Mouse (Mus musculus): ENCODE data around the gene Pou6f2. TPM values are rescaled to one million over a fixed set of nuclear protein-coding genes. Genes with fewer than 3 reads are reported as not detected.

The Pou6f2 gene
- polyA plus RNA-seq, 1 experiment from 2014 or later: 0.22 TPM

- no peak for ATAC-seq (ENCODE audit: low read depth)
- WGBS: 46% methylated on average over 6 of the region's 6 CpGs
Observed at GRCm38 (mm10) chr13:18323980-18324678, 73.4 kb downstream of the Pou6f2 start.

GRCm38 (mm10) chr13:18323407-18323806 lies 74.1 kb downstream of the Pou6f2 start:
- H3K4me3 ChIP-seq (ENCODE audit: low read depth, low read length): no peak overlapping the region
- 76% methylated on average over 8 of the region's 8 CpGs for WGBS
- DNase-seq (ENCODE audit: low spot score) (no peak), ATAC-seq (ENCODE audit: low read depth) (no peak)
- H3K36me3 ChIP-seq (ENCODE audit: control insufficient read depth, insufficient read depth, low read length): no peaks in the 10 kb centered on the region
- H3K4me2 ChIP-seq (ENCODE audit: low read depth, low read length): no peak overlapping the region
- H3K4me1 ChIP-seq (ENCODE audit: control insufficient read depth, insufficient read depth, low read length): no peaks in the 10 kb centered on the region
- H3K27ac ChIP-seq (replicated peaks; ENCODE audit: low read depth, low read length): no peak overlapping the region
- no peaks in the 10 kb centered on the region for H3K27me3 ChIP-seq (replicated peaks; ENCODE audit: control insufficient read depth, insufficient read depth, low read length)
- no peaks in the 10 kb centered on the region for H3K9me3 ChIP-seq (ENCODE audit: control insufficient read depth, low read length)
- H3K9ac ChIP-seq (ENCODE audit: low read depth, low read length): no peak overlapping the region

More at GRCm38 (mm10) chr13:18323980-18324678, 73.4 kb downstream of the Pou6f2 start:
- Histone ChIP-seq H3K27me3 (replicated peaks; ENCODE audit: control insufficient read depth, insufficient read depth, low read length) (no peaks in the 10 kb centered on the region), H3K27ac (replicated peaks; ENCODE audit: low read depth, low read length) (no peak overlapping the region), H3K9ac (ENCODE audit: low read depth, low read length) (no peak overlapping the region), H3K4me1 (ENCODE audit: control insufficient read depth, insufficient read depth, low read length) (no peaks in the 10 kb centered on the region), H3K36me3 (ENCODE audit: control insufficient read depth, insufficient read depth, low read length) (no peaks in the 10 kb centered on the region), H3K4me3 (ENCODE audit: low read depth, low read length) (no peak overlapping the region), H3K9me3 (ENCODE audit: control insufficient read depth, low read length) (no peaks in the 10 kb centered on the region), H3K4me2 (ENCODE audit: low read depth, low read length) (no peak overlapping the region)
- no peak for DNase-seq (ENCODE audit: low spot score)

GRCm38 (mm10) chr13:18312613-18313012 lies 84.9 kb downstream of the Pou6f2 start:
- 66% methylated on average over 8 of the region's 8 CpGs for WGBS
- ATAC-seq (ENCODE audit: low read depth): no peak
- Histone ChIP-seq H3K4me2 (ENCODE audit: low read depth, low read length) (no peak overlapping the region), H3K4me3 (ENCODE audit: low read depth, low read length) (no peak overlapping the region), H3K27me3 (replicated peaks; ENCODE audit: control insufficient read depth, insufficient read depth, low read length) (no peaks in the 10 kb centered on the region), H3K27ac (replicated peaks; ENCODE audit: low read depth, low read length) (no peak overlapping the region), H3K9me3 (ENCODE audit: control insufficient read depth, low read length) (no peaks in the 10 kb centered on the region), H3K36me3 (ENCODE audit: control insufficient read depth, insufficient read depth, low read length) (no peaks in the 10 kb centered on the region), H3K9ac (ENCODE audit: low read depth, low read length) (no peak overlapping the region), H3K4me1 (ENCODE audit: control insufficient read depth, insufficient read depth, low read length) (peaks cover 10% of the 10 kb centered on the region; the same call in 1 of the 2 replicates)
- DNase-seq (ENCODE audit: low spot score): no peak

GRCm38 (mm10) chr13:18309024-18309423 lies 88.5 kb downstream of the Pou6f2 start:
- ATAC-seq (ENCODE audit: low read depth) (no peak; the same call in 1 of the 2 replicates), DNase-seq (ENCODE audit: low spot score) (no peak)
- H3K27ac ChIP-seq (replicated peaks; ENCODE audit: low read depth, low read length): no peak overlapping the region
- H3K4me2 ChIP-seq (ENCODE audit: low read depth, low read length): no peak overlapping the region
- no peak overlapping the region for H3K4me3 ChIP-seq (ENCODE audit: low read depth, low read length)
- no peaks in the 10 kb centered on the region for H3K36me3 ChIP-seq (ENCODE audit: control insufficient read depth, insufficient read depth, low read length)
- H3K27me3 ChIP-seq (replicated peaks; ENCODE audit: control insufficient read depth, insufficient read depth, low read length): no peaks in the 10 kb centered on the region
- WGBS: 62% methylated on average over 7 of the region's 7 CpGs
- H3K9ac ChIP-seq (ENCODE audit: low read depth, low read length): no peak overlapping the region
- peaks cover 10% of the 10 kb centered on the region; the same call in 1 of the 2 replicates for H3K4me1 ChIP-seq (ENCODE audit: control insufficient read depth, insufficient read depth, low read length)
- no peaks in the 10 kb centered on the region for H3K9me3 ChIP-seq (ENCODE audit: control insufficient read depth, low read length)

- 84% methylated on average over 7 of the region's 7 CpGs for WGBS
Observed at GRCm38 (mm10) chr13:18306506-18307145, 90.9 kb downstream of the Pou6f2 start.

GRCm38 (mm10) chr13:18299966-18300365 lies 97.5 kb downstream of the Pou6f2 start:
- 91% methylated on average over 1 of the region's 1 CpGs for WGBS
- Histone ChIP-seq H3K4me1 (ENCODE audit: control insufficient read depth, insufficient read depth, low read length) (no peaks in the 10 kb centered on the region), H3K9me3 (ENCODE audit: control insufficient read depth, low read length) (no peaks in the 10 kb centered on the region)

More at GRCm38 (mm10) chr13:18306506-18307145, 90.9 kb downstream of the Pou6f2 start:
- H3K27me3 ChIP-seq (replicated peaks; ENCODE audit: control insufficient read depth, insufficient read depth, low read length): no peaks in the 10 kb centered on the region
- no peak overlapping the region for H3K4me3 ChIP-seq (ENCODE audit: low read depth, low read length)
- DNase-seq (ENCODE audit: low spot score) (no peak), ATAC-seq (ENCODE audit: low read depth) (peak; percentile 53; the same call in 1 of the 2 replicates)
- H3K36me3 ChIP-seq (ENCODE audit: control insufficient read depth, insufficient read depth, low read length): no peaks in the 10 kb centered on the region
- no peak overlapping the region for H3K27ac ChIP-seq (replicated peaks; ENCODE audit: low read depth, low read length)
- no peaks in the 10 kb centered on the region for H3K9me3 ChIP-seq (ENCODE audit: control insufficient read depth, low read length)
- peaks cover 10% of the 10 kb centered on the region; the same call in 1 of the 2 replicates for H3K4me1 ChIP-seq (ENCODE audit: control insufficient read depth, insufficient read depth, low read length)
- no peak overlapping the region for H3K4me2 ChIP-seq (ENCODE audit: low read depth, low read length)
- no peak overlapping the region for H3K9ac ChIP-seq (ENCODE audit: low read depth, low read length)

GRCm38 (mm10) chr13:18293438-18293837 lies 104.0 kb downstream of the Pou6f2 start:
- H3K9ac ChIP-seq (ENCODE audit: low read depth, low read length): no peak overlapping the region
- H3K27me3 ChIP-seq (replicated peaks; ENCODE audit: control insufficient read depth, insufficient read depth, low read length): no peaks in the 10 kb centered on the region
- H3K4me1 ChIP-seq (ENCODE audit: control insufficient read depth, insufficient read depth, low read length): no peaks in the 10 kb centered on the region
- ATAC-seq (ENCODE audit: low read depth): no peak
- H3K27ac ChIP-seq (replicated peaks; ENCODE audit: low read depth, low read length): no peak overlapping the region
- no peaks in the 10 kb centered on the region for H3K36me3 ChIP-seq (ENCODE audit: control insufficient read depth, insufficient read depth, low read length)
- 91% methylated on average over 1 of the region's 1 CpGs for WGBS
- H3K4me2 ChIP-seq (ENCODE audit: low read depth, low read length): no peak overlapping the region
- H3K4me3 ChIP-seq (ENCODE audit: low read depth, low read length): no peak overlapping the region
- no peak for DNase-seq (ENCODE audit: low spot score)
- H3K9me3 ChIP-seq (ENCODE audit: control insufficient read depth, low read length): no peaks in the 10 kb centered on the region

More at GRCm38 (mm10) chr13:18299966-18300365, 97.5 kb downstream of the Pou6f2 start:
- ATAC-seq (ENCODE audit: low read depth) (no peak), DNase-seq (ENCODE audit: low spot score) (no peak)
- Histone ChIP-seq H3K9ac (ENCODE audit: low read depth, low read length) (no peak overlapping the region), H3K4me3 (ENCODE audit: low read depth, low read length) (no peak overlapping the region), H3K27me3 (replicated peaks; ENCODE audit: control insufficient read depth, insufficient read depth, low read length) (no peaks in the 10 kb centered on the region), H3K36me3 (ENCODE audit: control insufficient read depth, insufficient read depth, low read length) (no peaks in the 10 kb centered on the region), H3K27ac (replicated peaks; ENCODE audit: low read depth, low read length) (no peak overlapping the region), H3K4me2 (ENCODE audit: low read depth, low read length) (no peak overlapping the region)

GRCm38 (mm10) chr13:18290253-18290914 lies 107.1 kb downstream of the Pou6f2 start:
- no peak overlapping the region for H3K4me2 ChIP-seq (ENCODE audit: low read depth, low read length)
- no peaks in the 10 kb centered on the region for H3K4me1 ChIP-seq (ENCODE audit: control insufficient read depth, insufficient read depth, low read length)
- no peaks in the 10 kb centered on the region for H3K27me3 ChIP-seq (replicated peaks; ENCODE audit: control insufficient read depth, insufficient read depth, low read length)
- 67% methylated on average over 4 of the region's 4 CpGs for WGBS
- H3K9me3 ChIP-seq (ENCODE audit: control insufficient read depth, low read length): no peaks in the 10 kb centered on the region
- no peak for ATAC-seq (ENCODE audit: low read depth)
- H3K36me3 ChIP-seq (ENCODE audit: control insufficient read depth, insufficient read depth, low read length): no peaks in the 10 kb centered on the region
- no peak overlapping the region for H3K27ac ChIP-seq (replicated peaks; ENCODE audit: low read depth, low read length)
- DNase-seq (ENCODE audit: low spot score): peak; percentile 30
- H3K4me3 ChIP-seq (ENCODE audit: low read depth, low read length): no peak overlapping the region
- H3K9ac ChIP-seq (ENCODE audit: low read depth, low read length): no peak overlapping the region

All from embryonic facial prominence, embryonic 14.5 days (tissue).